Mouse (Mus musculus) cortical plate, adult 2 months (tissue): ENCODE results near the gene Nlrc5.

Source experiments
- CTCF ChIP-seq: fragments of 200-500 bp; IDR thresholded peaks from 2 replicates; pipeline ENCODE4 v1.5.1; 2011; ENCODE audit warnings: mild to moderate bottlenecking, control low read depth, low read length; ENCODE audit not compliant: insufficient read depth; ENCODE audit errors: extremely low read depth
- POLR2A ChIP-seq: fragments of 200-500 bp; IDR thresholded peaks from 2 replicates; pipeline ENCODE4 v1.6.1; 2011; ENCODE audit warnings: mild to moderate bottlenecking, low read length, control low read depth; ENCODE audit not compliant: insufficient read depth; ENCODE audit errors: extremely low read depth

- TF ChIP-seq POLR2A (no peak), CTCF (no peak)
These were observed 123.1 kb downstream of the Nlrc5 start for GRCm38 (mm10) chr8:94557281-94557680.
